ENCODE assay signal across 9 mouse cellular contexts in the genomic region with DNA sequence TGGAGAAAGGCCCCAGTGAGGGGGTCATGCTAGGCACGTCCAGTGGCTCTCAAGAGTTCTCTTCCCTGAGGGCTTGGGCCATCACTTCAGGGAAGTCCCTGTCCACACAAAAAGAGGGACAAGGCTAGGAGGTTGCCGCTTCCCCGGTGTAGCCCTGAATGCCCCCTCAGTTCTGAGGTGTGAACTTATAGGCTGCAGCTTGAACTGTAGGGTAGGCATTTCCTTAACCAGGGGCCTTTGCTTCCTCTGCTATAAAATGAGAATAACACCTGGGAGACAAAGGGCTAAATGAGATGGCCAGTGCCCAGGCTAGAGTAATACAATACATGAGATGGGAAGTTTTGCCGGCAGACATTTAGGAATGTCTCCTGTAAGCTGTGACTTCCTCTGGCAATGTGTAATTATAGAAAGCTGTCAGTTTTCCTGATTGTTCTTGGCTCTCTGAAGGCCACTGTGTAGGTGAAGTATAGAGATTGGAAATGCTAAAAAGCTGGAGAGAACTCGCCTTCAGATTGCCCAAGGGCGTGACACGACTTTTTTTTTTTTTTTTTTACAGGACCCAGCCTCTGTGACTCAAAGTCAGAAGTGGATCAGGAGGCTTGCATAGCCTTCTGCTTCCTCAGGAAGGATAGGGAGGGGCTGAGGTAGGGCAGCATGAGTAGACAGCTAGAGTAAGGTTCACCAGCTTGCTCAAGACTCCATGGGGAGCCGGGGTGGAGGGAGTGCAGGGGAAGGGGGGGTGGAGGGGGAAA. TPM values are rescaled to one million over a fixed set of nuclear protein-coding genes. Genes with fewer than 3 reads are reported as not detected.
A peak's percentile ranks its signal among the peaks of the same experiment; 100 is the strongest.
DNase-seq lines count a peak whose midpoint lies in the region; ATAC-seq and TF ChIP-seq lines count a peak whose summit lies in the region.
"Had no signal": no experiment of that assay in that cellular context is flagged by ENCODE, and none has a peak within 500 bp of the region (broad histone marks: within the 10 kb centered on the region; RNA-seq: fewer than 3 reads in every experiment).

No protein-coding gene starts in this region.

- WGBS in liver, embryonic 16.5 days (ENCODE audit: insufficient replicate concordance): 31% methylated on average over 8 of the region's 8 CpGs

- peak; percentile 99 to 100 for ATAC-seq in hematopoietic stem cell, adult 5-6 weeks (replicated peaks in 1 of 2; ENCODE audit: insufficient read depth in 1 of 2, low FRiP score in 2 of 2, low TSS enrichment in 1 of 2, low read depth in 1 of 2, poor library complexity in 2 of 2, severe bottlenecking in 2 of 2)
- peak; percentile 71 for ATAC-seq in liver, embryonic 16.5 days (ENCODE audit: low read depth)

- peaks cover 0 to 12% of the 10 kb centered on the region in 2 experiments; a peak in 2 of 4 replicates for H3K4me1 ChIP-seq in ES-E14 (ENCODE audit: control insufficient read depth in 2 of 2, insufficient read depth in 2 of 2, low read length in 2 of 2, poor library complexity in 1 of 2)
- H3K4me1 ChIP-seq in liver, embryonic 16.5 days (ENCODE audit: control insufficient read depth, low read depth, low read length): no peaks in the 10 kb centered on the region
- H3K4me1 ChIP-seq: embryonic facial prominence, embryonic 12.5 days had no signal

- no peak overlapping the region for H3K4me2 ChIP-seq in liver, embryonic 16.5 days (ENCODE audit: low read depth, low read length)
- H3K4me2 ChIP-seq: embryonic facial prominence, embryonic 12.5 days had no signal

- intact Hi-C loops in left cerebral cortex, postnatal 25 days (cut with DNase I): no loop called here

- no peak overlapping the region for H3K4me3 ChIP-seq in ES-E14 (ENCODE audit: insufficient read depth in 1 of 2, low read depth in 1 of 2, low read length in 2 of 2, poor library complexity in 1 of 2, severe bottlenecking in 1 of 2)
- no peak overlapping the region for H3K4me3 ChIP-seq in liver, embryonic 16.5 days (ENCODE audit: low read depth, low read length)
- H3K4me3 ChIP-seq: embryonic facial prominence, embryonic 12.5 days had no signal

- H3K27me3 ChIP-seq in liver, embryonic 16.5 days (ENCODE audit: control insufficient read depth, insufficient read depth, low read depth, low read length): peaks cover 2% of the 10 kb centered on the region

- no peaks in the 10 kb centered on the region for H3K9me3 ChIP-seq in ES-E14 (ENCODE audit: control insufficient read depth, insufficient read depth, low read depth, low read length)
- no peaks in the 10 kb centered on the region for H3K9me3 ChIP-seq in liver, embryonic 16.5 days (replicated peaks; ENCODE audit: control insufficient read depth, low read length)
- H3K9me3 ChIP-seq: embryonic facial prominence, embryonic 12.5 days had no signal

- H3K36me3 ChIP-seq in ES-E14 (ENCODE audit: control insufficient read depth, insufficient read depth, low read length, poor library complexity, severe bottlenecking): peaks cover 3% of the 10 kb centered on the region; the same call in 1 of the 2 replicates
- no peaks in the 10 kb centered on the region for H3K36me3 ChIP-seq in liver, embryonic 16.5 days (ENCODE audit: control insufficient read depth, insufficient read depth)
- H3K36me3 ChIP-seq: embryonic facial prominence, embryonic 12.5 days had no signal

- DNase-seq in 3T3-L1 (ENCODE audit: low read depth, low spot score): peak; percentile 73
- no peak for DNase-seq in ES-E14 (ENCODE audit: low read depth, low spot score)
- no peak for DNase-seq in layer of hippocampus, adult 11-12 months (ENCODE audit: low spot score)
- no peak for DNase-seq in urinary bladder, postnatal 36 days (ENCODE audit: low spot score in 2 of 2)
- DNase-seq in left cerebral cortex, postnatal 25 days (ENCODE audit: low spot score in 2 of 2): no peak
- no peak for DNase-seq in frontal cortex, postnatal 14 days (ENCODE audit: low spot score in 2 of 2)

- no peak overlapping the region for H3K9ac ChIP-seq in ES-E14 (ENCODE audit: insufficient read depth, low read depth, low read length, poor library complexity, severe bottlenecking)
- H3K9ac ChIP-seq in liver, embryonic 16.5 days (ENCODE audit: low read depth, low read length): no peak overlapping the region
- H3K9ac ChIP-seq: embryonic facial prominence, embryonic 12.5 days had no signal

- in situ Hi-C loops in ES-E14 (cut with MboI; ENCODE audit: low sequenced_read_pairs in 2 of 2, unreplicated experiment in 2 of 2): no loop called here

- no peak overlapping the region for H3K27ac ChIP-seq in ES-E14 (ENCODE audit: insufficient read depth, low read depth, low read length, poor library complexity, severe bottlenecking)
- no peak overlapping the region for H3K27ac ChIP-seq in liver, embryonic 16.5 days (ENCODE audit: low read length)
- H3K27ac ChIP-seq: embryonic facial prominence, embryonic 12.5 days had no signal

TF ChIP-seq in ES-E14, 5 proteins besides CTCF, POLR2A, EP300 and RAD21:
- TF ChIP-seq ZC3H11A (IDR thresholded peaks at IDR 0.05; ENCODE audit: borderline replicate concordance, low read depth, low read length): no peak
- TF ChIP-seq MAFK (IDR thresholded peaks at IDR 0.05; ENCODE audit: insufficient read depth, low read depth, low read length): no peak
- TF ChIP-seq CHD2 (IDR thresholded peaks at IDR 0.05; ENCODE audit: low read depth, low read length): no peak
- peak; percentile 83 for TF ChIP-seq ZNF384 (IDR thresholded peaks at IDR 0.05; ENCODE audit: low read depth, low read length)

RNA-seq across cellular contexts. Expression of a gene that starts 6.9 kb away (rescaled TPM):
- total RNA-seq in ES-E14 (2012; rRNA removed): 6.6 and 7.0 TPM in 2 replicates
- total RNA-seq in hematopoietic stem cell, adult 5-6 weeks (2017): 1.8 and 4.7 TPM in 2 replicates
- 0.84 and 0.86 TPM in 2 replicates for polyA plus RNA-seq in liver, embryonic 16.5 days (2015; fragmentation: Nextera tagmentation; extraction: Ambion mirVana)
- total RNA-seq in left cerebral cortex, postnatal 25 days (2021): 1 to 10 TPM; 2.6 to 3.3 TPM

RNA-seq across cellular contexts. Expression of a gene that starts 41.1 kb away (rescaled TPM):
- 1.6 and 2.5 TPM in 2 replicates for total RNA-seq in ES-E14 (2012; rRNA removed)
- 57.8 and 70.1 TPM in 2 replicates for total RNA-seq in hematopoietic stem cell, adult 5-6 weeks (2017)
- polyA plus RNA-seq in liver, embryonic 16.5 days (2015; fragmentation: Nextera tagmentation; extraction: Ambion mirVana): 2.7 and 3.9 TPM in 2 replicates
- total RNA-seq in left cerebral cortex, postnatal 25 days (2021): 10 to 100 TPM; 26.2 to 29.7 TPM
